In the genomic region with DNA sequence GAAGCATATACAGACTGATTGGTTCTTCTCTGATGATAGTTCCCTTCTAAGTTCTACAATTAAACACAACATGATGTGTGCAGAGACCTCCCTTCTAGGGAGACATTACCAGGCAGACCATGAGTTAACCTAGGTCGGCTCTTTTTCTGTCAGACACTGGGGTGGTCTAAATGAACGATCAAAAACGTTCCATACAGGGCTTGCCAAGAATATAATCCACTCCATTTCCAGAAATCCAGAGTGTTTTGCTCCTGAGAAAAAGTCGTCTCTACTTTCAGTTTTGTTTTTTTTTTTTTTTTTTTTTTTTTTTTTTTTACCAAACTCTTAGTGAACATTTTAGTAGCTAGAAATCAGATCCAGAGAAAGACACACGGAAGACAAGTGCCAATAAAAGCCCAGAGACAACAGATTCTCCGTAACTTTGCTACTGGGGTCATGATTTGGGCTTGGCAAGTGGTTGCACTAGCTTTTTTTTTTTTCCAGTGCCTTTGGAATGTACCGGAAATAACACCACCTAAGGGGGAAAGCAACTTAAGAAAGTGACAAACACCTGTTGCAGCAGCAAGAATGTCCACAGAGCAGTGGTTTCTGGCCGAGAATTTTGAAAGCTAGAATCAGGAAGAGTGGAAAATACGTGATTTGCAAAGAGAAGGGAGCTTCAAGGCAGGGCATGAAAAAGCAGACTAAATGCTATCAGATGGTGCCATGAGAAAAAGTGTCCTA, we compare ENCODE assay signal across 20 mouse cellular contexts. TPM values are rescaled to one million over a fixed set of nuclear protein-coding genes. Genes with fewer than 3 reads are reported as not detected.
DNase-seq lines count a peak whose midpoint lies in the region; ATAC-seq and TF ChIP-seq lines count a peak whose summit lies in the region.
"Had no signal": no experiment of that assay in that cellular context is flagged by ENCODE, and none has a peak within 500 bp of the region (broad histone marks: within the 10 kb centered on the region; RNA-seq: fewer than 3 reads in every experiment).

No protein-coding gene starts in this region.

- H3K4me2 ChIP-seq in heart, embryonic 15.5 days, result peak overlapping the region; percentile 24; the same call in 1 of the 2 replicates
- H3K4me2 ChIP-seq in liver, postnatal 0 days (ENCODE audit: low read depth, low read length), result peak overlapping the region; percentile 24; the same call in 1 of the 2 replicates
- H3K4me2 ChIP-seq in embryonic facial prominence, embryonic 14.5 days (ENCODE audit: low read depth, low read length), result peak overlapping the region; percentile 43
- peak overlapping the region; percentile 9 for H3K4me2 ChIP-seq in stomach, embryonic 16.5 days (ENCODE audit: low read depth, low read length)
- H3K4me2 ChIP-seq: hindbrain, embryonic 15.5 days; lung, embryonic 15.5 days; midbrain, embryonic 15.5 days had no signal

- 49% methylated on average over 9 of the region's 9 CpGs for WGBS in heart, embryonic 15.5 days
- WGBS in liver, postnatal 0 days (ENCODE audit: insufficient replicate concordance), result 57% methylated on average over 9 of the region's 9 CpGs
- WGBS in embryonic facial prominence, embryonic 14.5 days, result 18% methylated on average over 9 of the region's 9 CpGs
- 40% methylated on average over 9 of the region's 9 CpGs for WGBS in stomach, embryonic 16.5 days
- 39% methylated on average over 9 of the region's 9 CpGs for WGBS in cerebellum, adult 2 months

- DNase-seq in heart, postnatal 10 days, result no peak
- DNase-seq in liver, postnatal 0 days, result no peak
- DNase-seq in liver, result no peak
- DNase-seq in embryonic facial prominence, embryonic 14.5 days (ENCODE audit: low spot score), result peak; percentile 84
- DNase-seq in cerebellum, adult 2 months, result no peak
- DNase-seq: cerebellum, adult 11 months; cerebellum, postnatal 36 days; kidney, adult 18-20 months; right cerebral cortex, postnatal 25 days; thymus, postnatal 4 days had no signal

- peaks cover 3% of the 10 kb centered on the region; the same call in 1 of the 2 replicates for H3K4me1 ChIP-seq in heart, embryonic 15.5 days (replicated peaks)
- peaks cover 5% of the 10 kb centered on the region; the same call in 1 of the 2 replicates for H3K4me1 ChIP-seq in liver, postnatal 0 days (ENCODE audit: insufficient read depth)
- H3K4me1 ChIP-seq in embryonic facial prominence, embryonic 14.5 days (ENCODE audit: control insufficient read depth, insufficient read depth, low read length), result peaks cover 6% of the 10 kb centered on the region
- H3K4me1 ChIP-seq in stomach, embryonic 16.5 days (ENCODE audit: control insufficient read depth, insufficient read depth, low read length), result peaks cover 7% of the 10 kb centered on the region; the same call in 1 of the 2 replicates
- H3K4me1 ChIP-seq in cerebellum, adult 2 months (ENCODE audit: control insufficient read depth, insufficient read depth, low read length), result no peaks in the 10 kb centered on the region
- H3K4me1 ChIP-seq: hindbrain, embryonic 15.5 days; midbrain, embryonic 15.5 days had no signal

- TF ChIP-seq POLR2A in cerebellum, adult 2 months (IDR thresholded peaks at IDR 0.05; ENCODE audit: borderline replicate concordance, insufficient read depth, low read length), result no peak

- TF ChIP-seq CTCF in liver, postnatal 0 days (IDR thresholded peaks at IDR 0.05; ENCODE audit: low read depth), result no peak
- no peak for TF ChIP-seq CTCF in cerebellum, adult 2 months (IDR thresholded peaks at IDR 0.05; ENCODE audit: borderline replicate concordance, insufficient read depth, low read depth, low read length)

- no peaks in the 10 kb centered on the region for H3K36me3 ChIP-seq in heart, embryonic 15.5 days
- no peaks in the 10 kb centered on the region for H3K36me3 ChIP-seq in liver, postnatal 0 days (replicated peaks; ENCODE audit: insufficient read depth, low read length)
- H3K36me3 ChIP-seq in embryonic facial prominence, embryonic 14.5 days (ENCODE audit: control insufficient read depth, insufficient read depth, low read length), result no peaks in the 10 kb centered on the region
- H3K36me3 ChIP-seq in stomach, embryonic 16.5 days (ENCODE audit: control insufficient read depth, insufficient read depth, low read length), result no peaks in the 10 kb centered on the region
- H3K36me3 ChIP-seq: heart, embryonic 10.5 days; hindbrain, embryonic 15.5 days; lung, embryonic 15.5 days; midbrain, embryonic 15.5 days had no signal

- no peaks in the 10 kb centered on the region for H3K27me3 ChIP-seq in heart, embryonic 15.5 days
- H3K27me3 ChIP-seq in liver, postnatal 0 days (ENCODE audit: insufficient read depth, low read length), result no peaks in the 10 kb centered on the region
- no peaks in the 10 kb centered on the region for H3K27me3 ChIP-seq in embryonic facial prominence, embryonic 14.5 days (replicated peaks; ENCODE audit: control insufficient read depth, insufficient read depth, low read length)
- no peaks in the 10 kb centered on the region for H3K27me3 ChIP-seq in stomach, embryonic 16.5 days (ENCODE audit: control insufficient read depth, insufficient read depth, low read length)
- H3K27me3 ChIP-seq in cerebellum, adult 2 months (ENCODE audit: control insufficient read depth, insufficient read depth, low read length), result no peaks in the 10 kb centered on the region
- H3K27me3 ChIP-seq: hindbrain, embryonic 15.5 days; lung, embryonic 15.5 days; midbrain, embryonic 15.5 days had no signal

- H3K27ac ChIP-seq in heart, embryonic 15.5 days, result no peak overlapping the region
- H3K27ac ChIP-seq in liver, postnatal 0 days (ENCODE audit: low read depth), result no peak overlapping the region
- H3K27ac ChIP-seq in embryonic facial prominence, embryonic 14.5 days (replicated peaks; ENCODE audit: low read depth, low read length), result peak overlapping the region; percentile 75
- H3K27ac ChIP-seq in stomach, embryonic 16.5 days (ENCODE audit: low read length), result peak overlapping the region; percentile 38; the same call in 1 of the 2 replicates
- no peak overlapping the region for H3K27ac ChIP-seq in cerebellum, adult 2 months (ENCODE audit: insufficient read depth, low read length)
- H3K27ac ChIP-seq: heart, embryonic 10.5 days; hindbrain, embryonic 15.5 days; left cerebral cortex, adult 2 months; lung, embryonic 15.5 days; midbrain, embryonic 15.5 days had no signal

- no peak for TF ChIP-seq EP300 in liver, postnatal 0 days (IDR thresholded peaks at IDR 0.05; ENCODE audit: low read depth)

- no peaks in the 10 kb centered on the region for H3K9me3 ChIP-seq in heart, embryonic 15.5 days (replicated peaks)
- H3K9me3 ChIP-seq in liver, postnatal 0 days (ENCODE audit: low read length), result no peaks in the 10 kb centered on the region
- no peaks in the 10 kb centered on the region for H3K9me3 ChIP-seq in embryonic facial prominence, embryonic 14.5 days (ENCODE audit: control insufficient read depth, low read length)
- no peaks in the 10 kb centered on the region for H3K9me3 ChIP-seq in stomach, embryonic 16.5 days (replicated peaks; ENCODE audit: control insufficient read depth, low read length)
- H3K9me3 ChIP-seq: heart, embryonic 10.5 days; hindbrain, embryonic 15.5 days; lung, embryonic 15.5 days; midbrain, embryonic 15.5 days had no signal

- no peak for ATAC-seq in heart, embryonic 15.5 days (replicated peaks; ENCODE audit: insufficient number of reproducible peaks, insufficient read depth, low FRiP score, low read depth)
- no peak for ATAC-seq in liver, postnatal 0 days
- no peak for ATAC-seq in embryonic facial prominence, embryonic 14.5 days (ENCODE audit: low read depth)
- peak; percentile 64; the same call in 1 of the 2 replicates for ATAC-seq in stomach, embryonic 16.5 days (ENCODE audit: insufficient read depth, low FRiP score)
- no peak for ATAC-seq in erythroblast, adult 5-6 weeks (replicated peaks; ENCODE audit: low FRiP score, poor library complexity, severe bottlenecking)
- ATAC-seq: midbrain, embryonic 15.5 days had no signal

- intact Hi-C loops in heart, postnatal 10 days (cut with DNase I), result no loop called here

- no peak overlapping the region for H3K9ac ChIP-seq in heart, embryonic 15.5 days
- no peak overlapping the region for H3K9ac ChIP-seq in liver, postnatal 0 days (replicated peaks)
- H3K9ac ChIP-seq in embryonic facial prominence, embryonic 14.5 days (ENCODE audit: low read depth, low read length), result no peak overlapping the region; the same call in 1 of the 2 replicates
- no peak overlapping the region for H3K9ac ChIP-seq in stomach, embryonic 16.5 days (ENCODE audit: low read length)
- H3K9ac ChIP-seq: hindbrain, embryonic 15.5 days; lung, embryonic 15.5 days; midbrain, embryonic 15.5 days had no signal

- H3K4me3 ChIP-seq in heart, embryonic 15.5 days, result no peak overlapping the region
- H3K4me3 ChIP-seq in liver, postnatal 0 days (ENCODE audit: low read depth, low read length), result no peak overlapping the region
- H3K4me3 ChIP-seq in embryonic facial prominence, embryonic 14.5 days (ENCODE audit: low read depth, low read length), result peak overlapping the region; percentile 17
- H3K4me3 ChIP-seq in stomach, embryonic 16.5 days (replicated peaks; ENCODE audit: low read length), result no peak overlapping the region
- H3K4me3 ChIP-seq in cerebellum, adult 2 months (replicated peaks; ENCODE audit: insufficient read depth, low read depth, low read length), result no peak overlapping the region
- H3K4me3 ChIP-seq: heart, embryonic 10.5 days; hindbrain, embryonic 15.5 days; left cerebral cortex, adult 2 months; lung, embryonic 15.5 days; midbrain, embryonic 15.5 days had no signal

RNA-seq across cellular contexts. Expression of gene Musk, which starts 0.8 kb away (rescaled TPM):
- polyA plus RNA-seq in heart, embryonic 15.5 days (2015; fragmentation: Nextera tagmentation; extraction: Ambion mirVana), result 0.19 TPM in 1 of 2 replicates, not detected in the other
- total RNA-seq in heart, postnatal 10 days (2021), result under 1 TPM; 0.40 to 0.93 TPM
- 0.08 TPM in 2 replicates for polyA plus RNA-seq in liver, postnatal 0 days (2015; fragmentation: Nextera tagmentation; extraction: Ambion mirVana)
- polyA plus RNA-seq in embryonic facial prominence, embryonic 14.5 days (2014; fragmentation: Nextera tagmentation; extraction: Ambion mirVana), result 11.8 and 12.9 TPM in 2 replicates
- polyA plus RNA-seq in stomach, embryonic 16.5 days (2015; fragmentation: Nextera tagmentation; extraction: Ambion mirVana), result 0.84 and 1.2 TPM in 2 replicates
- 0.05 and 0.22 TPM in 2 replicates for polyA plus RNA-seq in cerebellum, adult 2 months (2012; rRNA removed)
- not detected in 2 replicates for total RNA-seq in erythroblast, adult 5-6 weeks (2015; ENCODE audit: low replicate concordance)
- total RNA-seq in erythroblast, adult 5-6 weeks (2017; ENCODE audit: low replicate concordance), result not detected in 2 replicates
- total RNA-seq: liver, adult 2 months; megakaryocyte, adult 5-6 weeks had no signal
- polyA plus RNA-seq: heart, embryonic 10.5 days; liver, adult 2 months; midbrain, embryonic 15.5 days had no signal

Comparison
In these comparisons a context has a peak if more than half of its experiments do, and no peak if none do; other contexts are left out.
1. H3K27ac ChIP-seq: peak in embryonic facial prominence, embryonic 14.5 days (single experiment) and stomach, embryonic 16.5 days (single experiment); none in heart, embryonic 15.5 days (single experiment), liver, postnatal 0 days (single experiment) and cerebellum, adult 2 months (single experiment).
2. Peak in every context shown above with its lines, with median percentiles within 50 percentile points of each other: H3K4me2 ChIP-seq.